Mouse (Mus musculus) thymus, postnatal 10 days (tissue): Measurements from ENCODE around the gene Cysltr1.

Experiments used
- DNase-seq, 2 experiments: peaks; one replicate each; pipeline ENCODE4 v3.0.0; 2021; ENCODE audit warnings: low spot score in 2 of 2

Cysltr1 gene

GRCm38 (mm10) chrX:106603386-106603785 is at the start of gene Cysltr1:
Gene Cysltr1, minus strand, starts transcription at chrX:106603679.
- DNase-seq, result no peak

DNA sequence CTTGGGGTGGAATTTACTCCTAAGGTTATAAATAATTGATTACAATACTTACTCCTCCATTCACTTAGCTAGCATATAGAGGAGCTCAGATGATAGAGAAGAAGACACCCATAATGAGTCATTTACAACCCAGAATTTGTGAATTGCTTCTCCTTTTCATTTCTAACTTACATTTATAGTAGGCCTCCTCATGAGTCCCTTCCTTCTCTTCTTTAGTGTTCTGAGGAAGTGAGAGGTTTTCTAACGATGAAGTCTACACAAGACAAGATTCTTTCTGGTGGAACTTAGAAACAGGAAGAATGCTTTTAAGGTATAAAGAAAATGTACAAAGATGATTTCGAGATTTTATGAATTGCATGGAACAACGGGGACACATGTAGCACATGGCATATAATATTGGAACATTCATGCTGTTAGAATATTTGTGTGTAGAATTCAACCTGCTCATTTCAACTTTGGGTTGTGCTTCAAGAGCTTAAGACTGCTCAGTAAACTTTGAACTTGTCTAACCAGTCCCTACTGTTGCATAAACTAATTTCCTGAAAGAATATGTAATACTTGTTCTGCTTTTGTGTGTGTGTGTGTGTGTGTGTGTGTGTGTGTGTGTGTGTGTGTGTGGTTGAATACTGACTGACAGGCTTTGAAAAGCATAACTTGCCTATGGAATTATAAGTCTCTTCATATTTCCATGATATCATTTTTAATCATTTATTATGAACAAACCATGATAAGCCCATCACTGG is 31.5 kb upstream of the Cysltr1 start:
- DNase-seq, result no peak

DNA sequence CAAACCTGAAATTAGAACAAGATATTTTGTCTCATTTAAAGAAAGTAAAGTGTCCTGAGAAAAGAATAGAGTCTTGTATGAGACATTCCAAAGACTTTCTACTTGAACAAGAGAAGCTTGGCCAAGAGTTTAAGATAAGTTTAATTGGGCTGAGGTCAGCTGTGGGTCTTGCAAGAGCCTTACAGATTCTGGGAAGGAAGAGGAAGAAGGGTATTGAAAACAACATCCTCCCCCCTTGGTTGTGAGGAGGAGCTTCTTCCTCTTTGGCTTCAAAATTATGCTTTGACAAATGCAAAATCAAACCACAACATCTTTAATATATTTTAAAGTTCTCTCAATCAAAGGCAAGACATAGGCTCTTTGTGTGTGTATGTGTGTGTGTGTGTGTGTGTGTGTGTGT is 30.1 kb upstream of the Cysltr1 start:
- no peak for DNase-seq

DNA sequence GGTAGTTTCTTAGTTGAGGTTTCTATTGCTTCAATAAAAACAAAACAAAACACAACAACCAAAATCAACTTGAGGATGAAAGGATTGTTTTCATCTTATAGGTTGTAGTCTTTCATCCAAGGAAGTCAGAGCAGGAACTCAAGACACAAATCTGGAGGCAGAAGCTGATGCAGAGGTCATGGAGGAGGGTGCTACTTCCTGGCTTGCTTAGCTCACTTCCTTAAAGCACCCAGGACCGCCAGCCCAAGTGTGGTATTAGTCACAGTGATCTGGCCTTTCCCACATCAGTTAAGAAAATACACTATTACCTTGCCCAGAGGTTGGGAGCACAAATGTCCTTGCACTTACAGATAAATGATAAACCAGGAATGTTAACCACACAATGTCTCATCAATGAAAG is 25.0 kb upstream of the Cysltr1 start:
- DNase-seq, result no peak

DNA sequence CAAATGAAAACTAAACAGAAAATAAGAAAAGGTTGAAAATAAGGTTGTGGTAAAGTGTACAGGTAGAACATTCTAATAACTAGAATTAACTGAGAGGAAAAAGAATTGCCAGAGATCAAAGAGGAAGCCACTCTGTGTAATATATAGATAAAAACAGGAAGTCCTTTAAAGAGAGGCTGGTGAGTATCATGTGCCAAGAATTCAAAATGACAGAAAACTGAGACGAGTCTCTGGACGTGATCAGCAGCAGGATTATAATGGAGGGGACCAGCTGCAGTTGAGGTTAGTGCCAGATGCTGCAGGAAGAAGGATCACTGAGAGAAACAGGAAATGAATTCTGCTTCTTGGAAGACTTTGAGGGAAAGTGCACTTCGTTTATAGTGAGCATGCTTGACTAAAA is 20.2 kb upstream of the Cysltr1 start:
- DNase-seq, result no peak

GRCm38 (mm10) chrX:106622512-106622911 is 19.0 kb upstream of the Cysltr1 start:
- DNase-seq, result no peak

GRCm38 (mm10) chrX:106602574-106603258 is 763 bp downstream of the Cysltr1 start:
- no peak for DNase-seq

DNA sequence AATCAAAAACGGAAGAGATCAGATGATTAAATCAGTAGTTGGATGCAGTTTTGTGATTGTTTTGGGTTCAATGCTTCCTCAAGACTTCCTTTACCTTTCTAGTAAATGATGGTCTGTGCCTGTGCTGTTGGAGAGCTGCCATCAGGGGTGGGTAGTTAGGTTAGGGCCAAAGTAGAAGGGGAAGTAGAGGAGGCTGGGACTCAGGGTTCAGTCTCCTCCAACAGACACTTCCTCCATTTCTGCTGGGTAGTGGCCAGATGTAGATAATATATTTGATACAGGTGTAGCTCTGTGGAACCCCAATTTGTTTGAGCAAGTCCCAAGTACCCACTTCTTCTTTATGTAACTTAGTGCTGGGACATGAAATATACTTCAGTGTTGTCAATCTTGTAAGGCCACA is 7.6 kb downstream of the Cysltr1 start:
- DNase-seq, result no peak

DNA sequence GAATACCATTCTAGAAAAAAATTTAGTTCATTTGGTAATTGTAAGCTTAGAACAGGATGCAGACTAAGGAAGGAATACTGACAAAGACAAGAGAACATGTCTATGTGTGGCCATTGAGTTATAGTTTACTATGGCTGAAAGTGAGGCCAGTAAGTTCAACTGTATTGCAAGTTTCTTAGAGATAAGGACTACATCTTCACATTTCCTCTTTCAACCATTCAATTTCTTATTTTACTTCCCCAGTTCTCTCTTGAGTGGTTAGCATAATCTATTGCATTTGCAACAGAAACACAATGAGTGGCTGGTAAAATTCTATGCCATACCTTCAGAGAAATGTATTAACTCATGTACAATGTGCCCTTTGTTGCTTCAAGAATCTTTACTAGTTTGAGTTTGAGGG is 9.6 kb downstream of the Cysltr1 start:
- DNase-seq, result no peak

DNA sequence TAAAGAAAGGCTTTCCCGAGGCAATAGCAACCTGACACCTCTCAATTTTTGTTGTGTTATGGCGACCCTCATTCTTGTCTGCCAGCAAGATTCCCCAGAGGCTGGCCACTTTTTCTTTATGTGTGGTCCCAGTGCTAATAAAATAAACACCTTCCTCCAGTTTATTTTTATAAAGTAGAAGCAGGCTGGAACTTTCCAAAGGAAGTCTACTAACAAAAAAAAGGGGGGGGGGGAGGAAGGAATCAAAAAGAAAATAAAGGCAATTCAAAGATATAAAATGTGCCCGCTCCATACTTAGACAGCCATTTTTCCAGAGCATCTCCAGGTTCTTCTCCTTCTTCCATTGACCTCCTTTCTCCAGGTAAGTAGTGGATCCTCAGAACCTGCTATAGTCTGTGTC is 20.6 kb downstream of the Cysltr1 start, which contains the start of gene Gm5127:
Gene Gm5127 (plus strand): TSS at position 301 of the 400 bp plus-strand sequence.
- no peak for DNase-seq

DNA sequence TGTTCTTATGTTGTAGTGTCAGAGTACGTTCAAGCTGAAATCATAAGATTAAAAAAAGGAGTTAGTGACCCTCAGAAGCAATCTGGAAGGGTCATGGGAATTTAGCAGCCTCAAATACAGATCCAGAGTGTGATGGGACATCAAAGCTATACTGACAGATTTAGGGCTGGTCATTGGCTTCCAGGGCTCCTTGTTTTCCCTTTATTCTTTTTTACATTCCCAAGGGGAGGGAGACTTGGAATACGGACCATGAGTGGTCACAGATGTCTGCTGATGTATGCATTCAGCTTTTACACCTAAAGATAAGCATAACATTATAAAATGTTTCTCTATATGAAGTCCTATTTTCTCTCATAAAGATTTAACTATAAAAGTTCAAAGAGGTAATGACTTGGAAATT is 21.3 kb downstream of the Cysltr1 start:
- DNase-seq, result no peak

- DNase-seq, result no peak
Measured at GRCm38 (mm10) chrX:106580410-106580809, 23.1 kb downstream of the Cysltr1 start.

- DNase-seq, result no peak
Measured at GRCm38 (mm10) chrX:106578966-106579365, 24.5 kb downstream of the Cysltr1 start.

DNA sequence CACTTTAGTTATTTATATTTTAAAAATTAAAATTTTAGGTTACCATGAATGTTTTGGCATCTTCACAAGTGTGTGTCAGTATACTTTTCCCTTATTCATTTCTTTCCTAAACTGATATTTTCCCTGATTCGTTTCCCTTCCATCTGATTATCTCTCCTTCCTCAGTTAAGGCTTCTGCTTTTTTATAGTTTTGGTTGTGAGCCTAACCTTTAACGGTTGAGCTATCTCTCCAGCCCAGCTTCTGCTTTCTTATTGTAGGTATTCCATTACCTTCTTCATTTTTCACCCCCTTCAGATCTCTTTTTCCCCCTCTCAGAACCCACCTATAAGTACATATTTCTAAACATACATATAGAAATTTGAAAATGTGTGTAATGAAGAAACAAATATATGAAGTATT is 48.0 kb downstream of the Cysltr1 start:
- no peak for DNase-seq

DNA sequence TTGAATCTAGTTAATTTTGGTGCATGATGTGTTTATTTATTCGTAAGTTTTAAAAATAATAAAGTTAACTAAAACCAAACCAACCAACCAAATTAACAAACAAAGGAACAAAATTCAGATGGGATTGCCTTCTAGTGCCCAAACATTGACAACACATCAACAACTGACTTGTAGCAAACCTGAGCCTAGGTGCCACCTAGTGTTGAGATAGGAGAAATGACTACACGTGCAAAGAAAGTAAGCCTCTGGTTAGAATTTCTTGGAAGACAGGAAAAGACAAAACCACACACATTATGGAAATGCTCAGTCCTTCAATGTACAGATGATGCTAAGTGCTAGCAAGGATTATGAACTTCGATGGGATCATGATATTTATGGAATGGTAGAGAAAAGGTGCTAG is 67.1 kb downstream of the Cysltr1 start:
- no peak for DNase-seq
